Mouse (Mus musculus): ENCODE measurements around the gene Unc45a. TPM values are rescaled to one million over a fixed set of nuclear protein-coding genes. Genes with fewer than 3 reads are reported as not detected.

Unc45a gene
- polyA plus RNA-seq, 1 experiment, result 43.9 TPM

- WGBS, result 21% methylated on average over 3 of the region's 3 CpGs
- TF ChIP-seq POLR2A (IDR thresholded peaks at IDR 0.05; ENCODE audit: borderline replicate concordance, control insufficient read depth, low read depth, low read length) (no peak), CTCF (IDR thresholded peaks at IDR 0.05; ENCODE audit: control insufficient read depth, insufficient read depth, low read length) (no peak)
- Histone ChIP-seq H3K4me3 (replicated peaks; ENCODE audit: control insufficient read depth, low read depth, low read length) (no peak overlapping the region), H3K4me1 (ENCODE audit: control insufficient read depth, insufficient read depth, low read length) (peaks cover 1% of the 10 kb centered on the region; the same call in 1 of the 2 replicates), H3K27ac (ENCODE audit: control insufficient read depth, insufficient read depth, low read depth, low read length, poor library complexity) (no peak overlapping the region)
Measured at GRCm38 (mm10) chr7:80360435-80360834, 19.6 kb upstream of the Unc45a start.

- Histone ChIP-seq H3K4me1 (ENCODE audit: control insufficient read depth, insufficient read depth, low read length) (peaks cover 1% of the 10 kb centered on the region; the same call in 1 of the 2 replicates), H3K4me3 (replicated peaks; ENCODE audit: control insufficient read depth, low read depth, low read length) (no peak overlapping the region), H3K27ac (ENCODE audit: control insufficient read depth, insufficient read depth, low read depth, low read length, poor library complexity) (no peak overlapping the region)
- TF ChIP-seq POLR2A (IDR thresholded peaks at IDR 0.05; ENCODE audit: borderline replicate concordance, control insufficient read depth, low read depth, low read length) (no peak), CTCF (IDR thresholded peaks at IDR 0.05; ENCODE audit: control insufficient read depth, insufficient read depth, low read length) (no peak)
- 78% methylated on average over 4 of the region's 4 CpGs for WGBS
Measured at GRCm38 (mm10) chr7:80358039-80358438, 17.2 kb upstream of the Unc45a start.

GRCm38 (mm10) chr7:80357156-80357555 lies 16.4 kb upstream of the Unc45a start:
- TF ChIP-seq CTCF (IDR thresholded peaks at IDR 0.05; ENCODE audit: control insufficient read depth, insufficient read depth, low read length), result no peak
- TF ChIP-seq POLR2A (IDR thresholded peaks at IDR 0.05; ENCODE audit: borderline replicate concordance, control insufficient read depth, low read depth, low read length), result no peak
- WGBS, result 88% methylated on average over 8 of the region's 8 CpGs
- Histone ChIP-seq H3K4me3 (replicated peaks; ENCODE audit: control insufficient read depth, low read depth, low read length) (no peak overlapping the region), H3K4me1 (ENCODE audit: control insufficient read depth, insufficient read depth, low read length) (peaks cover 1% of the 10 kb centered on the region; the same call in 1 of the 2 replicates), H3K27ac (ENCODE audit: control insufficient read depth, insufficient read depth, low read depth, low read length, poor library complexity) (no peak overlapping the region)

DNA sequence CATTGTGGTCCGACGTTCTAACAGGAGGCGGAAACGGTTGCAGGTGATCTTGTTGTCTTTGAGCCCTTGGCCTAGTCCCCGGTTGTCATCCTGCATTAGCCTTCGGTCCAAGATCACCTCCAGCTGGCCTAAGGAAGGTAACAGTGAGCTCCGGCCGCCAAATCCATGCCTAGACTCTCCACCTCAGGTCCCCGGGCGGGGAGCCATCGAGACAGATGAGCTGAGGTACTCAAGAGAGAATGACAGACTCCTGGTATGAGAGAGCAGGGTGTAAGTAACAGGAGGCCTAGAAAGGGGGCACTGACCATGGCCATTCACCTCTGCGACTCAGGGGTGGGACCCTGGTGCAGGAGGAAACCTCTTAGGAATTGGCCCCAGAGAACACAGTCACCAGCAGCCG lies 15.5 kb upstream of the Unc45a start:
- H3K27ac ChIP-seq (ENCODE audit: control insufficient read depth, insufficient read depth, low read depth, low read length, poor library complexity), result no peak overlapping the region
- peaks cover 1% of the 10 kb centered on the region; the same call in 1 of the 2 replicates for H3K4me1 ChIP-seq (ENCODE audit: control insufficient read depth, insufficient read depth, low read length)
- no peak for TF ChIP-seq CTCF (IDR thresholded peaks at IDR 0.05; ENCODE audit: control insufficient read depth, insufficient read depth, low read length)
- TF ChIP-seq POLR2A (IDR thresholded peaks at IDR 0.05; ENCODE audit: borderline replicate concordance, control insufficient read depth, low read depth, low read length), result no peak
- H3K4me3 ChIP-seq (replicated peaks; ENCODE audit: control insufficient read depth, low read depth, low read length), result no peak overlapping the region
- WGBS, result 88% methylated on average over 13 of the region's 13 CpGs

DNA sequence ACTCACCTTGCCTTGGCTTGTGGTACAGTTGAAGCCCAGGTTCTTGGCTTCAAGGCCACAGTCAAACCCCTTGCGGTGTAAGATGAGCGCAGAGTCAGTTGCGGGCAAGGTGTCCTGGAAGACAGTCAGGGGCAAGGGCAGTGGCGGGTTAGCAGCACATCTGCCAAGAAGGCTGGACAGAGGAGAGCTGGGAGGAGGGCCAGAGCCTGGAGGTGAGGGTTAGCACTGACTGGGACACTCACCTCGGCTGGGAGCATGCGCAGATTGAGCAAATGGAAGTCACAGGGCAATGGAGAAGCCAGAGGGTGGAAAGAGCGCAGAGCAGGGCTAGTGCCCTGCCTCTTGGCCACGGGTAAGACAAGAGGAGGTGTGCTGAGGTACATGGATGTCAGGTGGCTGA lies 12.1 kb upstream of the Unc45a start:
- Histone ChIP-seq H3K4me1 (ENCODE audit: control insufficient read depth, insufficient read depth, low read length) (no peaks in the 10 kb centered on the region), H3K4me3 (replicated peaks; ENCODE audit: control insufficient read depth, low read depth, low read length) (no peak overlapping the region), H3K27ac (ENCODE audit: control insufficient read depth, insufficient read depth, low read depth, low read length, poor library complexity) (no peak overlapping the region)
- WGBS, result 90% methylated on average over 8 of the region's 8 CpGs
- TF ChIP-seq POLR2A (IDR thresholded peaks at IDR 0.05; ENCODE audit: borderline replicate concordance, control insufficient read depth, low read depth, low read length) (no peak), CTCF (IDR thresholded peaks at IDR 0.05; ENCODE audit: control insufficient read depth, insufficient read depth, low read length) (no peak)

- Histone ChIP-seq H3K27ac (ENCODE audit: control insufficient read depth, insufficient read depth, low read depth, low read length, poor library complexity) (no peak overlapping the region), H3K4me1 (ENCODE audit: control insufficient read depth, insufficient read depth, low read length) (no peaks in the 10 kb centered on the region), H3K4me3 (replicated peaks; ENCODE audit: control insufficient read depth, low read depth, low read length) (no peak overlapping the region)
- no peak for TF ChIP-seq CTCF (IDR thresholded peaks at IDR 0.05; ENCODE audit: control insufficient read depth, insufficient read depth, low read length)
- TF ChIP-seq POLR2A (IDR thresholded peaks at IDR 0.05; ENCODE audit: borderline replicate concordance, control insufficient read depth, low read depth, low read length), result no peak
- WGBS, result 59% methylated on average over 2 of the region's 2 CpGs
Measured at GRCm38 (mm10) chr7:80350808-80351207, 10.0 kb upstream of the Unc45a start.

- H3K4me3 ChIP-seq (replicated peaks; ENCODE audit: control insufficient read depth, low read depth, low read length), result no peak overlapping the region
- WGBS, result 76% methylated on average over 13 of the region's 13 CpGs
- TF ChIP-seq POLR2A (IDR thresholded peaks at IDR 0.05; ENCODE audit: borderline replicate concordance, control insufficient read depth, low read depth, low read length) (no peak), CTCF (IDR thresholded peaks at IDR 0.05; ENCODE audit: control insufficient read depth, insufficient read depth, low read length) (no peak)
- no peak overlapping the region for H3K27ac ChIP-seq (ENCODE audit: control insufficient read depth, insufficient read depth, low read depth, low read length, poor library complexity)
- peaks cover 5% of the 10 kb centered on the region for H3K4me1 ChIP-seq (ENCODE audit: control insufficient read depth, insufficient read depth, low read length)
Measured at GRCm38 (mm10) chr7:80347670-80348586, 7.1 kb upstream of the Unc45a start.

- WGBS, result 54% methylated on average over 5 of the region's 5 CpGs
- no peak overlapping the region for H3K27ac ChIP-seq (ENCODE audit: control insufficient read depth, insufficient read depth, low read depth, low read length, poor library complexity)
- no peak for TF ChIP-seq CTCF (IDR thresholded peaks at IDR 0.05; ENCODE audit: control insufficient read depth, insufficient read depth, low read length)
- TF ChIP-seq POLR2A (IDR thresholded peaks at IDR 0.05; ENCODE audit: borderline replicate concordance, control insufficient read depth, low read depth, low read length), result no peak
- H3K4me1 ChIP-seq (ENCODE audit: control insufficient read depth, insufficient read depth, low read length), result peaks cover 5% of the 10 kb centered on the region
- no peak overlapping the region for H3K4me3 ChIP-seq (replicated peaks; ENCODE audit: control insufficient read depth, low read depth, low read length)
Measured at GRCm38 (mm10) chr7:80346830-80347229, 6.0 kb upstream of the Unc45a start.
